Mouse (Mus musculus) midbrain, postnatal 0 days (tissue): ENCODE results near the gene Tekt1. TPM values are rescaled to one million over a fixed set of nuclear protein-coding genes. Genes with fewer than 3 reads are reported as not detected.

Experiments
- ATAC-seq: fragments of 200-750 bp; cut with Nextera tagmentation; 2 replicates; pipeline ENCODE4 v1.8.0; 2017; ENCODE audit warnings: moderate number of reproducible peaks, mild to moderate bottlenecking, moderate TSS enrichment, moderate library complexity; ENCODE audit not compliant: low FRiP score
- DNase-seq: peaks from one replicate; pipeline ENCODE4 v3.0.0-alpha.2; 2015; ENCODE audit warnings: low spot score
- H3K27ac ChIP-seq: fragments of 300-500 bp; sonication (generic); 2 replicates; pipeline ENCODE4 v1.5.1; 2014; ENCODE audit warnings: low read depth, mild to moderate bottlenecking, low read length, mixed read lengths
- H3K27me3 ChIP-seq: fragments of 300-500 bp; sonication (generic); 2 replicates; pipeline ENCODE4 v1.6.1; 2014; ENCODE audit warnings: low read length, control low read depth, mixed read lengths; ENCODE audit not compliant: insufficient read depth
- H3K36me3 ChIP-seq: fragments of 300-500 bp; sonication (generic); 2 replicates; pipeline ENCODE4 v1.6.1; 2014; ENCODE audit warnings: low read length, control low read depth, mixed read lengths; ENCODE audit not compliant: insufficient read depth
- H3K4me1 ChIP-seq: fragments of 300-500 bp; sonication (generic); 2 replicates; pipeline ENCODE4 v1.6.1; 2014; ENCODE audit warnings: mild to moderate bottlenecking, control low read depth, antibody characterized with exemption, low read length, mixed read lengths; ENCODE audit not compliant: insufficient read depth
- H3K4me2 ChIP-seq: fragments of 300-500 bp; sonication (generic); 2 replicates; pipeline ENCODE4 v1.6.1; 2014; ENCODE audit warnings: low read depth, mild to moderate bottlenecking, low read length, mixed read lengths; ENCODE audit not compliant: poor library complexity, severe bottlenecking
- H3K4me3 ChIP-seq: fragments of 300-500 bp; sonication (generic); 2 replicates; pipeline ENCODE4 v1.5.1; 2014; ENCODE audit warnings: low read depth, mild to moderate bottlenecking, low read length, moderate library complexity
- H3K9ac ChIP-seq: fragments of 300-500 bp; sonication (generic); replicated peaks from 2 replicates; pipeline ENCODE4 v1.6.1; 2014; ENCODE audit warnings: mild to moderate bottlenecking, low read length, moderate library complexity, mixed read lengths; ENCODE audit not compliant: poor library complexity, severe bottlenecking
- H3K9me3 ChIP-seq: fragments of 300-500 bp; sonication (generic); 2 replicates; pipeline ENCODE4 v1.6.1; 2016; ENCODE audit warnings: low read length, control low read depth
- CTCF ChIP-seq: IDR thresholded peaks from 2 replicates; pipeline ENCODE4 v1.5.1; 2016; ENCODE audit warnings: antibody characterized with exemption, mild to moderate bottlenecking
- WGBS: fragments of 180-500 bp; shearing (Covaris S2); extraction: QIAGEN DNeasy Blood & Tissue Kit; methylation state at CpG from one replicate; pipeline ENCODE4 v1.1.7; 2014; 5-methylcytosine and 5-hydroxymethylcytosine counted together
- polyA plus RNA-seq: library from polyadenylated mRNA; unstranded; fragments of >200 nt; fragmentation: Nextera tagmentation; extraction: Ambion mirVana; gene quantifications from 2 replicates; pipeline ENCODE4 v1.2.1, GENCODE M21; 2015
- total RNA-seq: library from RNA; depleted of rRNA; stranded (reverse); fragments of >200 nt; gene quantifications from 2 replicates; pipeline ENCODE4 v1.2.3, GENCODE M21; 2014

Gene Tekt1
- total and polyA plus RNA-seq, 2 experiments from 2014 or later = 6.9 to 10.3 TPM

GRCm38 (mm10) chr11:72402017-72402416 is 39.8 kb upstream of the Tekt1 start:
- Histone ChIP-seq H3K4me3 (no peak overlapping the region), H3K27me3 (no peaks in the 10 kb centered on the region), H3K36me3 (0 out of 2 replicates have a peak, but pooled peaks cover 7% of the 10 kb centered on the region), H3K4me2 (no peak overlapping the region), H3K27ac (no peak overlapping the region), H3K9me3 (no peaks in the 10 kb centered on the region), H3K4me1 (no peaks in the 10 kb centered on the region), H3K9ac (no peak overlapping the region)
- no peak for TF ChIP-seq CTCF
- ATAC-seq (no peak), DNase-seq (no peak)
- WGBS = 86% methylated on average over 5 of the region's 5 CpGs

- DNase-seq (no peak), ATAC-seq (no peak)
- no peak for TF ChIP-seq CTCF
- no peak overlapping the region for H3K4me2 ChIP-seq
- no peak overlapping the region for H3K27ac ChIP-seq
- no peaks in the 10 kb centered on the region for H3K27me3 ChIP-seq
- H3K9ac ChIP-seq = no peak overlapping the region
- 93% methylated on average over 12 of the region's 12 CpGs for WGBS
- no peaks in the 10 kb centered on the region for H3K4me1 ChIP-seq
- H3K4me3 ChIP-seq = no peak overlapping the region
- no peaks in the 10 kb centered on the region for H3K9me3 ChIP-seq
- H3K36me3 ChIP-seq = 0 out of 2 replicates have a peak, but pooled peaks cover 7% of the 10 kb centered on the region
Measured at GRCm38 (mm10) chr11:72401068-72401467, 38.8 kb upstream of the Tekt1 start.

GRCm38 (mm10) chr11:72397811-72398525 is 35.7 kb upstream of the Tekt1 start:
- Histone ChIP-seq H3K4me2 (no peak overlapping the region), H3K36me3 (0 out of 2 replicates have a peak, but pooled peaks cover 7% of the 10 kb centered on the region), H3K4me3 (no peak overlapping the region), H3K9me3 (no peaks in the 10 kb centered on the region), H3K4me1 (no peaks in the 10 kb centered on the region), H3K27ac (no peak overlapping the region), H3K27me3 (no peaks in the 10 kb centered on the region), H3K9ac (no peak overlapping the region)
- TF ChIP-seq CTCF = no peak
- ATAC-seq = no peak
- 85% methylated on average over 8 of the region's 8 CpGs for WGBS
- DNase-seq = no peak

DNA sequence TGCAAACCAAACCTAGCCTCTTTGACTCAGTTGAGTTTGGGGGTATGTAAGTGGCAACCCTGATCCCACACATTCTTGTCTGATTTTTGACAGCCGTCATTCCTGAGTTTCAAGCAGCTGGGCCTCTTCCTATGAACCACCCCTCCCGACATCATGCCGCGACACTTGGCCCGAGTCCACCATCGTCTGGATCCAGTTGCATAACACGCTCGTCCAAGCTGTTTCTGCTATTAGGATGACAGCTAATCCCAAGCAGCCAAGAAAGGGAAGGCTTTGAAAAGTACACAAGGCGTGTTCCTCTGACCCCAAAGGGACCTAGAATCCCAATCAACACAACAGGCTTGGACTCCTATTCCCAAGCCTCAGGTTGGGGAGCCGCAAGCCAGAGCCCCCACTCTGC is 34.8 kb upstream of the Tekt1 start:
- H3K4me2 ChIP-seq = no peak overlapping the region
- H3K9me3 ChIP-seq = no peaks in the 10 kb centered on the region
- H3K4me3 ChIP-seq = no peak overlapping the region
- ATAC-seq (no peak), DNase-seq (peak; percentile 56)
- H3K27me3 ChIP-seq = no peaks in the 10 kb centered on the region
- 79% methylated on average over 10 of the region's 10 CpGs for WGBS
- H3K4me1 ChIP-seq = no peaks in the 10 kb centered on the region
- TF ChIP-seq CTCF = no peak
- H3K9ac ChIP-seq = no peak overlapping the region
- 0 out of 2 replicates have a peak, but pooled peaks cover 7% of the 10 kb centered on the region for H3K36me3 ChIP-seq
- H3K27ac ChIP-seq = no peak overlapping the region

DNA sequence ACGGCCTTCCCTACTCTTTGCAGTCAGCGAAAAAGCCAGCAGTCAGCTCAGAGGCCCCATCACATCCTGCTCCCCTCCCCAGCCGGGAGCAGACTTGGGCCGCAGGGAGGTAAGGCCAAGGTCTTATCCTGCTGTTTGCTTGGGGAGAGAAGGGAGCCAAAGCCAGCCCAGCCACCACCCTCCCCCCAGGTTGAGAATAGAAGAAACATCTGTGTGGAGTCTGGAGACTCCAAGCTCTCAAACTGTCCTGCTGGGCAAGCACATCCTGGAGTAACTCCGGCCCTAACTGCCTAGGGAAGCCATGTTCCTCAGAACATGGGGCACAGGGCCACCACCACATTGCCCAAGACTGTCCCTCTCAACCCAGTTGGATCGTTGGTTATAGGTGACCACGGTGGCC is 34.4 kb upstream of the Tekt1 start:
- no peak overlapping the region for H3K9ac ChIP-seq
- ATAC-seq = no peak

DNA sequence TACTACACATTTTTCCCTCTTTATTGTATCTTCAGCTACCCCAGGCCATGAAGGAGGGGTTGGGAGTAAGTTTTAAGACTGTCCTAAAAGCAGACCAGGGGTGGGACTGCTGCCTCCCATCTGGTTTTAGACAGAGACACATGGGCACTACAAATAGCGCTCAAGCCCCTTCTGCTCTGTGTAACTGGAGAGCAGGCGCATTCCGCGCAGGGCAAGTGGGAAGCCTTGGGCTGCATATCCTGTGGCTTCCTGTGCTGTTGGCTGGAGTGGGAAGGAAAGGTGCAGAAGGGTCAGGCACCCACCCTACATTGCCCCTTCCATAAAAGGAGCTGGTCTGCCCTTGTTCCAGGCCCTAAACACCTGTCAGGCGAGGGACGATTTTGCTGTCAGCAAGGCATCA is 33.4 kb upstream of the Tekt1 start:
- Histone ChIP-seq H3K27ac (no peak overlapping the region), H3K27me3 (no peaks in the 10 kb centered on the region), H3K4me1 (no peaks in the 10 kb centered on the region), H3K4me2 (no peak overlapping the region), H3K9ac (no peak overlapping the region), H3K9me3 (no peaks in the 10 kb centered on the region), H3K36me3 (0 out of 2 replicates have a peak, but pooled peaks cover 7% of the 10 kb centered on the region), H3K4me3 (no peak overlapping the region)
- no peak for TF ChIP-seq CTCF
- DNase-seq = no peak
- ATAC-seq = no peak
- 91% methylated on average over 6 of the region's 6 CpGs for WGBS

More for the DNA sequence above, 34.4 kb upstream of the Tekt1 start:
- no peak for DNase-seq
- no peaks in the 10 kb centered on the region for H3K4me1 ChIP-seq
- H3K27me3 ChIP-seq = no peaks in the 10 kb centered on the region
- 81% methylated on average over 7 of the region's 7 CpGs for WGBS
- H3K4me2 ChIP-seq = no peak overlapping the region
- no peaks in the 10 kb centered on the region for H3K9me3 ChIP-seq
- H3K36me3 ChIP-seq = 0 out of 2 replicates have a peak, but pooled peaks cover 7% of the 10 kb centered on the region
- no peak for TF ChIP-seq CTCF
- H3K4me3 ChIP-seq = no peak overlapping the region
- no peak overlapping the region for H3K27ac ChIP-seq
